Mouse (Mus musculus) lung, postnatal 0 days (tissue): ENCODE results near the gene Dscaml1.

Source experiments
- CTCF ChIP-seq: IDR thresholded peaks from 2 replicates; pipeline ENCODE4 v1.5.1; 2016; ENCODE audit warnings: antibody characterized with exemption, mild to moderate bottlenecking
- EP300 ChIP-seq: IDR thresholded peaks from 2 replicates; pipeline ENCODE4 v1.6.1; 2016; ENCODE audit warnings: antibody characterized with exemption, mild to moderate bottlenecking, control low read depth

DNA sequence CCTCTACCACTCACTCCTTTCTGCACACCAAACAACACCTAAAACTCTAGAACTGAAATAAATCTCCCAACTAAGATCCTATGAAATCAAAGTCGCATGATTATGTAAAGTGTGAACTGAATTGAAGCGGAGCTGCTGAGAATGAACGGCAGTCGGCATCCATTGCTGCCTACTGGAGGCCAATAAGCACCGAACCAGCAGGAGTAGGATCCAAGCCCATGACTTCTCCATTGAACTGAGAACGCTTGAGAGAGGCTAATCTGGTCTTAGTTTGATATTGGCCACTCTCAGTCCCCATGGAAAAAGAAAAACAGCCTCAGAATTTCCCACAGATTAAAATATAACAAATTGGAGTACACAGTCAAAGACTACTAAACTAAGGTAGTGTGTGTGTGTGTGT lies 42.5 kb upstream of the Dscaml1 start:
- TF ChIP-seq CTCF (no peak), EP300 (no peak)
